Mouse (Mus musculus): Measurements from ENCODE around the gene Stxbp4. TPM values are rescaled to one million over a fixed set of nuclear protein-coding genes. Genes with fewer than 3 reads are reported as not detected.

Stxbp4 gene
- polyA plus RNA-seq, 1 experiment from 2014 or later = 2.1 TPM

GRCm38 (mm10) chr11:90614743-90615142 lies 23.1 kb downstream of the Stxbp4 start:
- no peak overlapping the region for H3K4me2 ChIP-seq (replicated peaks; ENCODE audit: low read depth)
- no peak overlapping the region for H3K4me3 ChIP-seq (ENCODE audit: low read depth, low read length)
- H3K27ac ChIP-seq (ENCODE audit: low read depth, low read length) = no peak overlapping the region
- no peak for TF ChIP-seq CTCF (IDR thresholded peaks at IDR 0.05; ENCODE audit: low read depth)
- H3K4me1 ChIP-seq (replicated peaks; ENCODE audit: control insufficient read depth, insufficient read depth, low read length) = no peaks in the 10 kb centered on the region
- no peaks in the 10 kb centered on the region for H3K36me3 ChIP-seq (ENCODE audit: control insufficient read depth, insufficient read depth)
- 79% methylated on average over 6 of the region's 6 CpGs for WGBS
- ATAC-seq = no peak
- H3K9ac ChIP-seq (ENCODE audit: low read depth, low read length) = no peak overlapping the region
- H3K27me3 ChIP-seq (replicated peaks; ENCODE audit: control insufficient read depth, insufficient read depth, low read length) = no peaks in the 10 kb centered on the region
- no peaks in the 10 kb centered on the region for H3K9me3 ChIP-seq (ENCODE audit: control insufficient read depth)

- no peaks in the 10 kb centered on the region for H3K36me3 ChIP-seq (ENCODE audit: control insufficient read depth, insufficient read depth)
- H3K4me3 ChIP-seq (ENCODE audit: low read depth, low read length) = no peak overlapping the region
- no peaks in the 10 kb centered on the region for H3K27me3 ChIP-seq (replicated peaks; ENCODE audit: control insufficient read depth, insufficient read depth, low read length)
- no peaks in the 10 kb centered on the region for H3K4me1 ChIP-seq (replicated peaks; ENCODE audit: control insufficient read depth, insufficient read depth, low read length)
- no peak for ATAC-seq
- no peak overlapping the region for H3K4me2 ChIP-seq (replicated peaks; ENCODE audit: low read depth)
- H3K9ac ChIP-seq (ENCODE audit: low read depth, low read length) = no peak overlapping the region
- TF ChIP-seq CTCF (IDR thresholded peaks at IDR 0.05; ENCODE audit: low read depth) = no peak
- no peak overlapping the region for H3K27ac ChIP-seq (ENCODE audit: low read depth, low read length)
- no peaks in the 10 kb centered on the region for H3K9me3 ChIP-seq (ENCODE audit: control insufficient read depth)
Observed at GRCm38 (mm10) chr11:90612118-90612517, 25.8 kb downstream of the Stxbp4 start.

- no peak for ATAC-seq
- no peak overlapping the region for H3K4me2 ChIP-seq (replicated peaks; ENCODE audit: low read depth)
- WGBS = 66% methylated on average over 2 of the region's 2 CpGs
- H3K9me3 ChIP-seq (ENCODE audit: control insufficient read depth) = no peaks in the 10 kb centered on the region
- no peak overlapping the region for H3K27ac ChIP-seq (ENCODE audit: low read depth, low read length)
- H3K36me3 ChIP-seq (ENCODE audit: control insufficient read depth, insufficient read depth) = peaks cover 4% of the 10 kb centered on the region; the same call in 1 of the 2 replicates
- H3K4me1 ChIP-seq (replicated peaks; ENCODE audit: control insufficient read depth, insufficient read depth, low read length) = no peaks in the 10 kb centered on the region
- H3K4me3 ChIP-seq (ENCODE audit: low read depth, low read length) = no peak overlapping the region
- H3K9ac ChIP-seq (ENCODE audit: low read depth, low read length) = no peak overlapping the region
- no peaks in the 10 kb centered on the region for H3K27me3 ChIP-seq (replicated peaks; ENCODE audit: control insufficient read depth, insufficient read depth, low read length)
- TF ChIP-seq CTCF (IDR thresholded peaks at IDR 0.05; ENCODE audit: low read depth) = no peak
Observed at GRCm38 (mm10) chr11:90603066-90603465, 34.8 kb downstream of the Stxbp4 start.

- no peak for ATAC-seq
- TF ChIP-seq CTCF (IDR thresholded peaks at IDR 0.05; ENCODE audit: low read depth) = no peak
- H3K27me3 ChIP-seq (replicated peaks; ENCODE audit: control insufficient read depth, insufficient read depth, low read length) = no peaks in the 10 kb centered on the region
- H3K4me3 ChIP-seq (ENCODE audit: low read depth, low read length) = no peak overlapping the region
- no peak overlapping the region for H3K27ac ChIP-seq (ENCODE audit: low read depth, low read length)
- H3K36me3 ChIP-seq (ENCODE audit: control insufficient read depth, insufficient read depth) = peaks cover 10% of the 10 kb centered on the region; the same call in 1 of the 2 replicates
- H3K4me2 ChIP-seq (replicated peaks; ENCODE audit: low read depth) = no peak overlapping the region
- no peaks in the 10 kb centered on the region for H3K4me1 ChIP-seq (replicated peaks; ENCODE audit: control insufficient read depth, insufficient read depth, low read length)
- H3K9me3 ChIP-seq (ENCODE audit: control insufficient read depth) = no peaks in the 10 kb centered on the region
- no peak overlapping the region for H3K9ac ChIP-seq (ENCODE audit: low read depth, low read length)
- 82% methylated on average over 1 of the region's 1 CpGs for WGBS
Observed at GRCm38 (mm10) chr11:90595826-90596225, 42.1 kb downstream of the Stxbp4 start.

- Histone ChIP-seq H3K9me3 (ENCODE audit: control insufficient read depth) (no peaks in the 10 kb centered on the region), H3K4me3 (ENCODE audit: low read depth, low read length) (no peak overlapping the region), H3K27ac (ENCODE audit: low read depth, low read length) (no peak overlapping the region), H3K27me3 (replicated peaks; ENCODE audit: control insufficient read depth, insufficient read depth, low read length) (no peaks in the 10 kb centered on the region), H3K4me1 (replicated peaks; ENCODE audit: control insufficient read depth, insufficient read depth, low read length) (no peaks in the 10 kb centered on the region), H3K4me2 (replicated peaks; ENCODE audit: low read depth) (no peak overlapping the region), H3K36me3 (ENCODE audit: control insufficient read depth, insufficient read depth) (0 out of 2 replicates have a peak, but pooled peaks cover 6% of the 10 kb centered on the region), H3K9ac (ENCODE audit: low read depth, low read length) (no peak overlapping the region)
- no peak for ATAC-seq
- no peak for TF ChIP-seq CTCF (IDR thresholded peaks at IDR 0.05; ENCODE audit: low read depth)
- 100% methylated on average over 1 of the region's 1 CpGs for WGBS
Observed at GRCm38 (mm10) chr11:90590996-90591395, 46.9 kb downstream of the Stxbp4 start.

- no peaks in the 10 kb centered on the region for H3K4me1 ChIP-seq (replicated peaks; ENCODE audit: control insufficient read depth, insufficient read depth, low read length)
- no peak for TF ChIP-seq CTCF (IDR thresholded peaks at IDR 0.05; ENCODE audit: low read depth)
- ATAC-seq = no peak
- H3K36me3 ChIP-seq (ENCODE audit: control insufficient read depth, insufficient read depth) = 0 out of 2 replicates have a peak, but pooled peaks cover 1% of the 10 kb centered on the region
- no peaks in the 10 kb centered on the region for H3K9me3 ChIP-seq (ENCODE audit: control insufficient read depth)
- H3K27me3 ChIP-seq (replicated peaks; ENCODE audit: control insufficient read depth, insufficient read depth, low read length) = no peaks in the 10 kb centered on the region
- no peak overlapping the region for H3K4me3 ChIP-seq (ENCODE audit: low read depth, low read length)
- H3K27ac ChIP-seq (ENCODE audit: low read depth, low read length) = no peak overlapping the region
- WGBS = 83% methylated on average over 8 of the region's 8 CpGs
- no peak overlapping the region for H3K4me2 ChIP-seq (replicated peaks; ENCODE audit: low read depth)
- H3K9ac ChIP-seq (ENCODE audit: low read depth, low read length) = no peak overlapping the region
Observed at GRCm38 (mm10) chr11:90586203-90586602, 51.7 kb downstream of the Stxbp4 start.

GRCm38 (mm10) chr11:90585754-90586153 lies 52.1 kb downstream of the Stxbp4 start:
- no peak overlapping the region for H3K4me3 ChIP-seq (ENCODE audit: low read depth, low read length)
- H3K27ac ChIP-seq (ENCODE audit: low read depth, low read length) = no peak overlapping the region; the same call in 1 of the 2 replicates
- no peak overlapping the region for H3K9ac ChIP-seq (ENCODE audit: low read depth, low read length)
- H3K36me3 ChIP-seq (ENCODE audit: control insufficient read depth, insufficient read depth) = no peaks in the 10 kb centered on the region
- no peaks in the 10 kb centered on the region for H3K4me1 ChIP-seq (replicated peaks; ENCODE audit: control insufficient read depth, insufficient read depth, low read length)
- 94% methylated on average over 2 of the region's 2 CpGs for WGBS
- no peaks in the 10 kb centered on the region for H3K9me3 ChIP-seq (ENCODE audit: control insufficient read depth)
- no peak overlapping the region for H3K4me2 ChIP-seq (replicated peaks; ENCODE audit: low read depth)
- no peaks in the 10 kb centered on the region for H3K27me3 ChIP-seq (replicated peaks; ENCODE audit: control insufficient read depth, insufficient read depth, low read length)
- no peak for TF ChIP-seq CTCF (IDR thresholded peaks at IDR 0.05; ENCODE audit: low read depth)
- ATAC-seq = no peak
